Mouse (Mus musculus): Measurements from ENCODE around the gene Slc7a7.

The Slc7a7 gene

DNA sequence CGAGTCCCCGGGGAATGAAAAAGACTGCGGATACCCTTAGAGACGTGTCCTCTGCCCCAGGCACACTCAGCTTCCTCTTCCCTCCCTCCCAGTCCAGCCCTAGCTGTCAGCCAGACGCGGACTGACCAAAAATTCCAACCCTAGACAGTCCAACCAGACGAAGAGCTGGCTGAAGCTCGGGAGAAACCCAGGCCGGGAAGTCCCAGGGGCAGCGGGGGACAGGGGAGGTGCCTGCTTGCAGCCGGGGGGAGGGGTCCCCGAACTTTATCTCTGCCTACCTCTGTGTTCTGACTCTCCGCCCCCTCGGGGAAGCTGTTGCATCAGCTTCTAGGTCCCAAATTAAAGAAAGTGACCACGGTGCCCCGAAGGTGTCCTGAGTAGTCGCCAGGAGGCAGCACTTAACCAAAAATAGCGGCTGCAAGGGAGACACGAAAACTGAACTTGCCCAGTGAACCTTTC, at the start of gene Slc7a7:
TSS of gene Slc7a7 (minus strand) at position 158 of the 459 bp plus-strand sequence.
- DNase-seq (ENCODE audit: low spot score) = no peak

DNA sequence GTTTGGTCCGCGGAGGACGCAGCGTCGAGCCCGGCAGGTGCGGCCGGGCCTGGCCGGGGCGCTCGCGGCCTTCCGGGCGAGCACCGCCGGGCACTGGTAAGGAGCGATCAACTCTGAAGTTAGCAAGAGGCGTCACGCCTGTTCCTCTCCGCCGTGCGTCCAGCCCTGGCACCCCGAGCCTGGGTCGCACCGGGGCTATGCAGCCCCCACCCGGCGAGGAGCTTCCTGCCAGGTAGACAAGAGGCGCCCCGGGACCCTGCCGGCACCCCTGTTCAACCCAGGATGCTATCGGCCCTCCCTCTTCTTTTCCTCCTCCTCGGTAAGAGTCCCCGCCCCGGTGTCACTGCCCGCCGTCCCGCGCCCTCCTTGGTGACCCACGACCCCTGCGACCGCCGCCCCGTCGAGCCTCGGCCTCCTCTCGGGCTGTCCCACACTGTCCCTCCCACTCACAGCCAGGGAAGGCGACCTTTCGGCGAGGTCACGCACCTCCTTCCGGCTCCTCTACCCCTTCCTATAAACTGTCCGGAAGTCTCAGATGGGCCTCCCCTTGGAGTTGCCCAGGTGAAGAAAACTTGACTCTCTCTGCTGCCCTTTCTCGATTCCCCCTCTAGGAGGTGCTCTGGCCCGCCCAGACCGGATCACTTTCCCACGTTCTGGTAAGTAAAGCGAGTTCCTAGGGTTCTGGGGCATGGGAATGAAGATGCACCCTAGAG, 46.9 kb upstream of the Slc7a7 start:
- DNase-seq (ENCODE audit: low spot score) = peak; percentile 82

DNA sequence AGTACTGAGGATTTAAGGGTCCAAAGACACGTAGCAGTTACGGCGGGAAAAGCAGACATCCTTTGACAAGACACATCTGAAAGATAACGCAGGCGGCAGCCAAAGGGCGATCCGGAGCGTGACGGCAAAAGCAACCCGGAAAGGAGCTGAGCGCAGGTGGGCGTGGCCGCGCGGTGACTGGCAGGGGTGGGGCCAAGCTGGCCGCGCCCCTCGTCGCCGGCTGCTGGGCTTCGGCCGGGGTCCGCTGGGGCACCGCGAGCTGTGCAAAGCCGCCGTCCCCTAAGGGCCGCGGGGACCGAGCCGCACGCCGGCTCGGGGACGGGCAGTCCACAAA, 46.3 kb upstream of the Slc7a7 start, which contains the start of gene Lrp10:
TSS of gene Lrp10 (plus strand) at position 179 of the 334 bp plus-strand sequence.
- DNase-seq (ENCODE audit: low spot score) = peak; percentile 75

DNA sequence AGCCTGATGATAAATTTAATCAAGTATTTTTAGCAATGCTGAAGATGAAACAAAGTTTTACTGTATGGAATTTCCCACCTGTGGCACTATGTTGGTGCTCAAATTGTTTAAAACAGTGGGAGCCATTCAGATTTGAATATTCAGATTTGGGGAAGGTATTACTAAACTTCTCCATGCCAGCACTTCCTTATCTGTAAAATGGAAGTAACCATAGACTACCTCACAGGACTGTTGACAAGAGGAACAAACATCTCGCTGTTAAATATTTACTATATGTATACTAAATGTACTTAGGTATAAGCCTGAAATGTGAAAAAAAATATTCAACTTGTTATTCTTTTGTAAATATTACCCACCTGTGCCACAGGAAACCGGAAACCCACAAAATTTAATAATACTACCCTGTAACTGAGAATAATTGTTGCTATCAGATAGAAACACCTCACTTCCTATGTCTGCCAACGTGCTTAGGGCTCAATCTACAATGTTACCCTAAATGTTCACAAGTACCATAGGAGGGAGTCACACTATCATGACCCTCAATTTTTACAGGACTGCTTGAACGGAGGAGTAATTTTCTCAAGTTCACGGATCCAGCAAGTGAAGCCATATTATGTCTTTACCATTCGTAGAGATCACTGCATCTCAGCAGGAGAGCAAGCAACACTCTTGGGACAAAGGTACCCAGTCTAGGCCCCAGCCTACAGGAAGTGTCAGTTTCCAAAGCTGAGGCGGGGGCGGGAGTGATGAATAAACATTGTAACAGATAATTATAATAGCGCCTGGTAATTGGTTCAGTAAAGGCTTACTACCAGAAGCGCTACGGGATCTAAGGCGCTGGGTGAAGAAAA, 45.8 kb upstream of the Slc7a7 start:
- DNase-seq (ENCODE audit: low spot score) = no peak

DNA sequence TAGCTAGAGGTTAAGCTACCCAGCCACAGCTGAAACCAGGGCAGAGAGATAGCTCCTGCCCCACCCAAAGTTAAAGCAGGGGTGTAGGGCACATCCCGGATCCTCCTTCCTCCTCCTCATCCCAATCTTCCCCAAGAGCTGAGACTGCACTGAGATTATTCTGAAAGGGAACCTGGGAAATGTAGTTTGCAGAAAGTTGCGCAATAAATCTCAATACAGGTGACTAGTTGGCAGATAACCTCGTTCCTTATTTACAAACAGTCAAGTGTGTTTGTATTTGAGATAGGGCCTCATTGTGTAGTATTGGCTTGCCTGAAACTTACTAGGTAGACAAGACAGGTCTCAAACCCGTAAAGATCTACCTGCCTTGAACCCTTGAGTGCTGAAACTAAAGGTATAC, 44.6 kb upstream of the Slc7a7 start:
- DNase-seq (ENCODE audit: low spot score) = no peak

DNA sequence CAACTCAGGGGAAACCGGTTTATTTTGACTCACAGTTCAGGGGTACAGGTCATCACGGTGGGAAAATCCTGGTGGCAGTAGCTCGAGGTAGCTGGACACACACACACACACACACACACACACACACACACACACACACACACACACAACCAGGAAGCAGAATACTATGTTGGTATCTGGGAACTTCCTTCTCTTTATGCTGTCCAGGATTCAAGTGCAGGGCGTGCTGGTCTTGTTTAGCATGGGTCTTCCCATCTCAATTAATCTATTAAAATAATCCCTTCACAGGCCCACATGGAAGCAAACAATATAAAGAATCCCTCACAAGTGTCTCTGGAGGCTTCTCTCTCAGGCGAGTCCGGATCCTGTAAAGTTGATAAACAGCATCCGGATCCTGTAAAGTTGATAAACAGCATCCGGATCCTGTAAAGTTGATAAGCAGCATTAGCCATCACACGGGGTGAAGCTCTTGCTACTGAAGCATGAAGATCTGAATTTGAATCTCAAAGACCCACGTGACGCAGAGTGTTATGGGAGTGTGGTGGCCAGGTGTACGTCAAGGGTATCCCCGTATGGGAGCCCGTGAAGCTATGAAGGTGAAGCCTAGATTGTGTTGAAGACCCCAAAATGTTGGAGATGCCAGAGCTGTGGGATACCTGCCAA, 40.5 kb upstream of the Slc7a7 start:
- no peak for DNase-seq (ENCODE audit: low spot score)

DNA sequence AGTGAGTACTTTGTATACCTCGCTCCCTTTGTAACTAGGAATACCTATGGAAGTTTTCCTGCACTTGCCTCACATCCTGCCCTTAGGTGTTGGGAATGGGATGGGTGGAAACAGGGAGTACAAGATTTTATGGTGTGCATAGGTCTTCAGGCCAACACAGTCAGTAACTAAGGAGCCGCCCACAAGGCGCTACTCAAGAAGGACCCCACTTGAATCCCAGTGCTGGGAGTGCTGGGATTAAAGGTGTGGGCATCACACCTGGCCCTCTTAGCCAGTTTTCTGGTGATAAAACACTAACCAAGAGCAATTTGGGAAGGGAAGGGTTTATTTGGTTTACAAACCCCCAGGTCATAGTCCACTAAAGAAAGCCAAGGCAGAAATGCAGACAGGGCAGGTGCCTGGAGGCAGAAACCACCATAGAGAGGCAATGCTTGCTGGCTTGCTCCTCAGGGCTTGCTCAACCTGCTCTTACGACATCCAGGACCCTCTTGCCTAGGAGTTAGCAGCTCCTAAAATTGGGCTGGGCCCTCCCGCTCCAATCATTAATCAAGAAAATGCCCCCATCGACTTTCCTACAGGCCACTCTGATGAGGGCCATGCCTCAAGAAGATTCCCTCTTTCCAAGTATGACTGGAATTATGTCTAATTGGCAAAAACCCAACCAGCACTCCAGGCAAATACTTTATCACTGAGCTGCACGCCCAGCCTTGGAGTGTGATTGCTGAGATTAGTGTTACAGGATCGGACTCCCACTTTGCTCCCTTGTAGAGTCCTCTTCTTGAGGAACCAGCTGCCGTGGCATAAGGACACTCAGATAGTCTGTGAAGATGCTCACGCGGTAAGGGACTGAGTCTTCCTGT, 37.3 kb upstream of the Slc7a7 start:
- no peak for DNase-seq (ENCODE audit: low spot score)

DNA sequence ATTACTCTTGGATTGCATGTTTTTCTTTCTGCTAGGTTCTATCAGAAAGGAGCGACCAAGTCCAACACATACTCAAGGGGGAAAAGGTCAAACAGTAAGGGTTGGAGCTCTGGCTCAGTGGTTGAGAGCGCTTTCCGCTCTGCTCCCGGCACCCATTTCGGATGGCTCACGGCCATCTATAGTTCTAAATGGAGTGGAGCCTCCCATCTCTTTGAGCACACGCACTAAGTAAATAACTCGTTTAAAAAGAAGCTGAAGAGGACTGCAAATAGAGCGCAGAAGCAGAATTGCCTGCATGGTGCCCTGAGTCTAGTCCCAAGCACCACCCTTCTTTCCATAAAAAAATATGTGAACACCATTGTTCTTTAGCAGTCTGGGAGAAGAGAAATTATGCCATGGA, 36.0 kb upstream of the Slc7a7 start:
- no peak for DNase-seq (ENCODE audit: low spot score)

DNA sequence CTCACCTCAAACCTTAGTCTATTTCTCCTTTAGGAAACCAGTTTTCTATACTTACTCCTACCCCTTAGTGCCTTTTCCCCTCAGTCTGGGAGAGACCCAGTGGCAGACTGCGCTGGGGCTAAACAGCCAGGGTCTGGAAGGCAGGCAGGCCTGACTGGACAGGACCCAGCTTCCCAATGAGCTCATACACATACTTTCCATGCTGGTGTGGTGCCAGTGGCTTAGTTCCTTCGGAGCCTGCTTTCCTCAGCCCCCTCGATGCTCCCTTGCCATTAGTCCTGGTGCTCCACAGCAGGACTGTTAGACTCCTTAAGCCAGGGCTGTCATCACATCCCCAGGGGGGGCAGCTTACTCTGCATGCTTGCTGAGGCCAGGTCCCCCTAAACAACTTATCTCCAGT, 27.9 kb upstream of the Slc7a7 start:
- peak; percentile 55 for DNase-seq (ENCODE audit: low spot score)

DNA sequence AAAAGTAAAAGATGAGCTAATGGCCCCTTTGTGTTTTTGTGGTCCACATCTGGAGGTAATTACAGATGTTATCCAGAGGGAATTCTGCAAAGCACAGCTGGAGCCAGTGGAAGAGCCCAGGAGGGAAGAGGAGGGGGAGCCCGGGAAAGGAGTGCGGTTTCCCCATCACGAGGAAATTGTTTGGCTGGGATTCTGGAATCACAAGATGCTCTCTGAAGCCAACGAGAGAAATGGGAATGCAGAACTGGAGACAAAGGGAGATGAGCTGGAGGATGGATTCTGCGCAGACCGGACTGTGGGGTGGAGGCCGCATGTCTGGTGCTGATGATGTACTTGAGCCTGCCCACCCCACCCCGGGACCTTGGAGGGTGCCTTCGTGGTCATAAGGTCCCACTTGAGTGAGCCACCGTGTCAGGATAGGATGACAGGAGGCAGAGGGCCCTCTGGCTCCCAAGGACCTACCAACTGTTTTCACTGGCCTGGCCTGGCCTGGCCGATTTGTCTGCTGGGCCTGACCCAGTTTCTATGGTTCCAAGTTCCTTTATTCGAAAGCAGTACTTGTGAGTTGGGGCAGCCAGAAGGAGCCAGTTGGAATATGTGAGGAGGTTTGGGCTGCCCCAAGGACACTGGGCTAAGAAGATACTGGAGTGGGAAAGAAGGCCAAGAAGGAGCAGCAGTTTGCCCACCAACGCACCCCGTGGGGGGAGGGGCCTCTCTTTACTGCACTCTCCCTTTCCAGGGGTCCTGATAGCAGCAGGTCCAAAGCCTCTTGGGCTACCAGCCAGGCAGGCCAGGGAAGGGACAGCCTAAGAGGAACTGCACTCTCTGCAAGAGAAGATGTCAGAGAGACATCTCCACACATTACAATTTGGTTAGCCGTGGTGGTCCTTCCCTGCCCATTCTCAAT, 26.4 kb upstream of the Slc7a7 start:
- DNase-seq (ENCODE audit: low spot score) = peak; percentile 93

DNA sequence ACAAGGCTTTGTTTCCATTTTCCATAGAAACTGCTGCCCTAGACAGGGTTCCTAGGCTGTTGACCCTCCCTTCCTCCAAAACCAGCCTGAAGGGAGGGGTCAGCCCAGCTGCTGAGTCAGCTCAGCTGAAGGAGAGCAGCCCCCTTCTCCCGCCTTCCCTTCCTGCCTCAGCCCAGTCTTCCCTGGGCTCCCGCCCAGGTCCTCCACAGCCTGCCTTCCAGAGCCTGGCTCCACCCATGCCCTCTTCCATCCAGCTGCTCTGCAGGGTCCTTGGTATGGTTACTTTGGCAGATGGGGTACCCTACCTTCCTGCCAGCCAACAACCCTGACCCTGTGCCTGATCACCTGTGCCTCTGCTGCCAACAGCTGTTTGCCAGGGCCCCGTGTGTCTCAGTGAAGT, 25.6 kb upstream of the Slc7a7 start:
- peak; percentile 78 for DNase-seq (ENCODE audit: low spot score)

DNA sequence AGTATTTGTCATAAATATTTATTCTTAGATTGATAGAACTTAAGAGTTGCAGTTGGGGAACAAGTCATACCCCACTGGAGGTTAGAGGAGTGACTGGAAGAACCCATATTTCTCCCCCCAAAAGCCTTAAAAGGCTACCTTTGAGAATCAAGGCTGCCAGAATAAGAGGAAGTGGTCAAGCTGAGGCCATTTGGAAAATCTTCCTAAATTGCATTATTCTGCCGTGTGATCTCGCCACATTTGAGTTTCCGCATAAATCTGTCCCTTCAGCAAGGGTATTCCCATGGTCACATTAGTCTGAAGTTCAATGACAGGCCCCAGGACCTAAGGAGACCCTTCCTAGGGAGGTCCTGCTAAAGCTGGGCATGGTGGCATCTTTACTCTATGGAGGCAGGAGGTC, 25.0 kb upstream of the Slc7a7 start:
- no peak for DNase-seq (ENCODE audit: low spot score)

DNA sequence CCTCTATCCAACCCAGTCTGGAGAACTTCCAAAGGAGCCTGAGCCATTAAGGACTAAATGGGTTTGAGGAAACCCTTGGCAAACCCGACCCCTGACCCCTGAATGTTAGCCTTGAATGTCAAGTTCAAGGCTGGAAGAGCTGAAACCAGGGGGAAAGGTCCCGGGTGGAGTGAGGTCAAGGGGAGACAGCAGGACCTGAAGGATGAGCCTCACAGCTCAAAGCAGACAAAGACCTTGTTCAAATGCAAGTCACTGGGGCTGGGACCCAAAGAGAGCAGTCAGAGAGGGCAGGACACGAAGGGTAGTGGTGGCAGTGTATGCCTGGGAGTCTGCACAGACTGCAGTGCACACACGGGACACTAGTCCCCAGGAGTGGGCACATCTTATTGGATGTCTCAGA, 23.8 kb upstream of the Slc7a7 start:
- peak; percentile 37 for DNase-seq (ENCODE audit: low spot score)

DNA sequence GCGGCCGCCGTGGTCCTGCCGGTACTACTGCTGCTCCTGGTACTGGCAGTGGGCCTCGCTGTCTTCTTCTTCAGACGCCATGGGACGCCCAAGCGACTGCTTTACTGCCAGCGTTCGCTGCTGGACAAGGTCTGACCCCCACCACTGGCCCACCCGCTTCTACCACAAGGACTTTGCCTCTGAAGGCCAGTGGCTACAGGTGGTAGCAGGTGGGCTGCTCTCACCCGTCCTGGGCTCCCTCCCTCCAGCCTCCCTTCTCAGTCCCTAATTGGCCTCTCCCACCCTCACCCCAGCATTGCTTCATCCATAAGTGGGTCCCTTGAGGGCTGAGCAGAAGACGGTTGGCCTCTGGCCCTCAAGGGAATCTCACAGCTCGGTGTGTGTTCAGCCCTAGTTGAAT, 23.0 kb upstream of the Slc7a7 start:
- no peak for DNase-seq (ENCODE audit: low spot score)

DNA sequence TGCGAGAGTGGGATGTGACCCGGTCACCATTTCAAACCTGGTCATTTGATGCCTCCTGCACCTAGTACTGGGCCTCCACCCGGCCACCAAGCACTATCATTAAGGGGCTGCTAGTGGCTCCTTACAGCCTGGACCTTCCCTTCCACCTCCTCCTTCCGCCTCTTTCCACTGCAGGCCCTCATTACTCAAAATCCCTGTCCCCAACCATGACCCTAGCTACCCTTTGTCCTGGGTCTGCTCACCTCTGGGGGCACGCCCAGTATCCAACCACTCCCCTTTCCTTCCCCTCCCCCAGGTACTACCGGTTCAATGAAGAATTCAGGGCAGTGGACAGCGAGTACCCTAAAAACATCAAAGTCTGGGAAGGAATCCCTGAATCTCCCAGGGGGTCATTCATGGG, 22.0 kb upstream of the Slc7a7 start:
- no peak for DNase-seq (ENCODE audit: low spot score)

DNA sequence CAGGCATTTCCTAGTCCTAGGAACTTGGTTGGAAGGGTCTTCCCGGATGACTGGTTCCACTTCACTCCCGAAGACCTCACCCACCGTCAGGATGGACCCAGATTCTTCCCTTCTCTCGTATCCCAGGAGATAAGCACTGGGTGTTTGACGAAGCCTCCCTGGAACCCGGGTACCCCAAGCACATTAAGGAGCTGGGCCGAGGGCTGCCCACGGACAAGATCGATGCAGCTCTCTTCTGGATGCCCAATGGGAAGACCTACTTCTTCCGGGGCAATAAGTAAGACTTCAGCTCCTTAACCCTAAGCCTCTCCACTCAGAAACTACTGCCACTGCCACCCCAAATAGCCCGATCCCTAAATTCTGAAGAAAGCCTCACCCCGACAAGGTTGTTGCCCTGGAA, 21.6 kb upstream of the Slc7a7 start:
- DNase-seq (ENCODE audit: low spot score) = no peak

DNA sequence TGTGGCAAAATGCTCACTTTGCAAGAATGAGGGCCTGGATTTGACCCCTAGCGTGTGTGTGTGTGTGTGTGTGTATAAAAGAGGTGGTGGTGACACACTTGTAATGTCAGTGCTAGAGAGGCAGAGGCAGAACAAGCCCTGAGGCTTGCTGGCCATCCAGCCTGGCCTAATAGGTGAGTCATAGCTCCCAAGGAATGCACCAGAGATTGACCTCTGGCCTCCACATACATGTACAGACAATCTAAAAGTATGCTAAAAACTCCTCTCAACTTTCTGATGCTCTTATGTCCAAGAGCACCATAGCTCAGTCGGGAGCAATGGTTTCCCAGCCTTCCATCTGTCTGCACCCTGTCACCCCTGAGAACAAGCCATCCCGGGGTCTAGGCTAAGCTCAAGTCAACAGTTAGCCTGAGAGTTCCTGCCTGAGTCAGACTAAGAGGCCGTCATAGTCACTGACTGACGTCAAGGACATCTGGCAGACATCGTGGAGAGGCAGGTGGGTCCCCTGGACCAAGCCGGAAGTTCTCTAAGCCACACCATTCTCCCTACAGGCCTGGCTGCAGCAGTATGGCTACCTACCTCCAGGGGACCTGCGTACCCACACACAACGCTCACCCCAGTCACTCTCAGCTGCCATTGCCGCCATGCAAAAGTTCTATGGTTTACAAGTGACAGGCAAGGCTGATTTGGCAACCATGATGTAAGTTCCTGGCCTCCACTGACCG, 17.8 kb upstream of the Slc7a7 start:
- no peak for DNase-seq (ENCODE audit: low spot score)

DNA sequence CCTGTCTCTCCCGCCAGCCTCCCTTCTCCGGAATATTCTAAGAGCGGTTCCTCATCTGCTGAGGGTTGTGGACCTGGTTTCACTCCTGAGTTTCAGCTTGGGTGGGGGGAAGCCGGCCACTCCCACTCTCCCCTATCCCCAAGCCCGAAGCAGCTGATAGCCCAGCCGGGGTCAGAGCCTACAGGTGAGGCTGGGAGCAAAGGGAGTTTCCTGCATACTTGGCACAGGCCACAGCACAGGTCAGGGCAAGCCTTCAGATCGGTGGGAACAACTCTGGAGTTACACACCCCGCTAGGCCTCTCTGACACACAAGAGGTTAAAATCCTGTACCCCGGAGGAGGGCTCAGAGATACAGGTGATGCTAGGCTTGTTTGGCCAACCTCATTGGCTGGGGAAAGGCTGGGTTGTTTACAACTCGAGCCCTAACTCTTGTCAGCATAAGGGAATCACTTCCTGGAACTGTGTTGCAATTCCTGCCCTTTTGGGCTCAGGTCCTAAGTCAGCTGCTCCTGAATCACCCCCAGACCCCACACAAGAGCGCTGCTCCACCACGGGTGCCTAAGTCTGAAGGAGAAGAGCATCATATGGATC, 16.5 kb upstream of the Slc7a7 start:
- DNase-seq (ENCODE audit: low spot score) = peak; percentile 68

Measured in adipocyte (in vitro differentiated cells).